Mouse (Mus musculus) lung, postnatal 25 days (tissue): Measurements from ENCODE around the gene Nmnat3.
"Not testable (repeated sequence)": the region's sequence is repeated elsewhere in the genome, so short reads cannot be mapped to it uniquely, and the experiment has no call there.

Source experiments
- DNase-seq: peaks from one replicate; pipeline ENCODE4 v3.0.0; 2022; ENCODE audit warnings: low spot score

Gene Nmnat3

GRCm38 (mm10) chr9:98287135-98287534, at the start of gene Nmnat3:
Gene Nmnat3 (plus strand): TSS chr9:98287435.
- DNase-seq: not testable (repeated sequence)

- DNase-seq: no peak
These were observed 43.8 kb upstream of the Nmnat3 start for GRCm38 (mm10) chr9:98243481-98243880.

- DNase-seq: no peak
These were observed 43.0 kb upstream of the Nmnat3 start for GRCm38 (mm10) chr9:98244223-98244622.

GRCm38 (mm10) chr9:98245226-98245625, 42.0 kb upstream of the Nmnat3 start:
- no peak for DNase-seq

- DNase-seq: no peak
These were observed 40.9 kb upstream of the Nmnat3 start for GRCm38 (mm10) chr9:98246351-98246750.

- peak; percentile 8 for DNase-seq
These were observed 27.0 kb upstream of the Nmnat3 start for GRCm38 (mm10) chr9:98260210-98260609.

- no peak for DNase-seq
These were observed 25.7 kb upstream of the Nmnat3 start for GRCm38 (mm10) chr9:98261461-98262011.

- no peak for DNase-seq
These were observed 22.3 kb upstream of the Nmnat3 start for GRCm38 (mm10) chr9:98264916-98265315.

- DNase-seq: no peak
These were observed 14.5 kb upstream of the Nmnat3 start for GRCm38 (mm10) chr9:98272734-98273133.

- no peak for DNase-seq
These were observed 12.2 kb upstream of the Nmnat3 start for GRCm38 (mm10) chr9:98275080-98275479.

- DNase-seq: no peak
These were observed 7.1 kb upstream of the Nmnat3 start for GRCm38 (mm10) chr9:98280162-98280561.

- DNase-seq: no peak
These were observed 1.5 kb upstream of the Nmnat3 start for GRCm38 (mm10) chr9:98285606-98286301.

GRCm38 (mm10) chr9:98289665-98290064, 2.4 kb downstream of the Nmnat3 start:
- DNase-seq: no peak

- DNase-seq: no peak
These were observed 3.4 kb downstream of the Nmnat3 start for GRCm38 (mm10) chr9:98290591-98290990.

- DNase-seq: peak; percentile 88
These were observed 9.4 kb downstream of the Nmnat3 start for GRCm38 (mm10) chr9:98296383-98297201.

- DNase-seq: peak; percentile 12
These were observed 10.2 kb downstream of the Nmnat3 start for GRCm38 (mm10) chr9:98297234-98297936.

GRCm38 (mm10) chr9:98297937-98298595, 10.8 kb downstream of the Nmnat3 start:
- DNase-seq: no peak

- no peak for DNase-seq
These were observed 11.5 kb downstream of the Nmnat3 start for GRCm38 (mm10) chr9:98298761-98299160.

- DNase-seq: no peak
These were observed 12.0 kb downstream of the Nmnat3 start for GRCm38 (mm10) chr9:98299235-98299634.

- no peak for DNase-seq
These were observed 13.3 kb downstream of the Nmnat3 start for GRCm38 (mm10) chr9:98300582-98300981.

- DNase-seq: no peak
These were observed 19.8 kb downstream of the Nmnat3 start for GRCm38 (mm10) chr9:98307011-98307410.
